Mouse (Mus musculus): Measurements from ENCODE around the gene Lypd6b. TPM values are rescaled to one million over a fixed set of nuclear protein-coding genes. Genes with fewer than 3 reads are reported as not detected.

The Lypd6b gene
- total and polyA plus RNA-seq, 2 experiments from 2014 or later, result 13.9 to 21.8 TPM

DNA sequence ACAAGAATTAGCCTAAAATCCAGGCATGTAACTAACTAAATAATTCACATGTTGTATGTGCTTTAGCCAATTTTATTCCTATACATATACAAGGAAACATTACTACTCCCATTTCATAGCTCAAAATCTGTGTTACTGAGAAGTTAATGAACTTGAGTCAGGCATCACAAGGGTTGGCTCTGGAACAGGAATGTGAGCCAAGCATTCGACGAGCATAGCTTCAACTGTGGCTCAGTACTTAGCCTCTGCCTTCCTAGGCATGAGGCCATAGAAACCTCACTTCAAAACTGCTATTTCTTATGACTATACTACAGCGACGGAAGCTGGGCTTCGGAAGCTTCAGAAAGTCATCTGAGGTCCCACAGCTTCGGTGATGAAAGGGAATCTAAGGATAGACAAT lies 152.9 kb downstream of the Lypd6b start:
- Histone ChIP-seq H3K27ac (no peak overlapping the region), H3K4me3 (ENCODE audit: low read length) (no peak overlapping the region), H3K4me2 (ENCODE audit: low read depth, low read length) (no peak overlapping the region), H3K9me3 (ENCODE audit: low read length) (no peaks in the 10 kb centered on the region), H3K4me1 (ENCODE audit: insufficient read depth, low read length) (no peaks in the 10 kb centered on the region), H3K9ac (replicated peaks; ENCODE audit: low read length) (no peak overlapping the region), H3K27me3 (ENCODE audit: insufficient read depth, low read length) (no peaks in the 10 kb centered on the region), H3K36me3 (ENCODE audit: insufficient read depth, low read length) (no peaks in the 10 kb centered on the region)
- TF ChIP-seq CTCF (IDR thresholded peaks at IDR 0.05; ENCODE audit: low read depth), result no peak
- 72% methylated on average over 6 of the region's 6 CpGs for whole genome bisulfite sequencing
- ATAC-seq, result no peak
- no peak for DNase-seq (ENCODE audit: low spot score)

DNA sequence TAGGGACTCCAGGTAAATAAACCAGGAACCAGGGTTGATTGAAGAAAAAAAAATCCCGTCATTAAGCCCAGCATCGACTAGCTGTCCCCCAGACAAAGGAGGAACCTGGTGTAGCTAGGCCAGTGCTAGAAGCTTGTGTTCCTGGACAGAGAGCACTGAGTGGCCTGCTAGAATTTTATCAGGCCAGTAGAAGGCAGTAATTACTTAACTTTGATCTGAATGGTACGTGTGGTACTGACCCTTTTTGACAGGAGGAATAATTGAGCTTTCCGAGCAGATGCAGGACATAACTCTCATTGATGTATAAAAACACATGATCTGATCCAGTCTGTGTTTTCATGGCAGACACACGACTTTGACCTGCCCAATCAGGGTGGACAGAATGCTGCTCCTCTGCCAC lies 154.6 kb downstream of the Lypd6b start:
- Histone ChIP-seq H3K4me2 (ENCODE audit: low read depth, low read length) (no peak overlapping the region), H3K27ac (no peak overlapping the region), H3K36me3 (ENCODE audit: insufficient read depth, low read length) (no peaks in the 10 kb centered on the region), H3K4me1 (ENCODE audit: insufficient read depth, low read length) (no peaks in the 10 kb centered on the region), H3K27me3 (ENCODE audit: insufficient read depth, low read length) (no peaks in the 10 kb centered on the region), H3K4me3 (ENCODE audit: low read length) (no peak overlapping the region), H3K9ac (replicated peaks; ENCODE audit: low read length) (no peak overlapping the region), H3K9me3 (ENCODE audit: low read length) (no peaks in the 10 kb centered on the region)
- ATAC-seq, result no peak
- no peak for TF ChIP-seq CTCF (IDR thresholded peaks at IDR 0.05; ENCODE audit: low read depth)
- no peak for DNase-seq (ENCODE audit: low spot score)
- 69% methylated on average over 5 of the region's 5 CpGs for WGBS

DNA sequence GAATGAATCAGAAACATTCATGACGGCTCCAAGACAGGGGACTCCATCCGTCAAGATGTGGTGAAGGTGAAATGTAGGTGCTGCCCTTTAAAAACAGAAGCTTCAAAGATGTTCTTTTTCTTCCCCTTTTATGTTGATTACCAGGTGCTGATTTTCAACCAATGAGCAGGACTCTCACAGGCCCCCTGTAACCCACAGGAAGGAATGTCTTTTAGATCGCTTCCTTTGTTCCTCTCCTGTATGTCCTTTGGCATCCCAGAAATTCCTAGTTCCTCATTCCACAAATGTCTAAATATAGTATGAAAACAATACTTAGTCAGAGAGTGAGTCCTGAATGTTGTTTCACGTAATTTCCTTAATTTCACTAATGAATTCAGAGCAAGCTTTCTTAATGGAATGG lies 164.2 kb downstream of the Lypd6b start:
- Histone ChIP-seq H3K36me3 (ENCODE audit: insufficient read depth, low read length) (no peaks in the 10 kb centered on the region), H3K27ac (no peak overlapping the region), H3K4me2 (ENCODE audit: low read depth, low read length) (no peak overlapping the region), H3K4me3 (ENCODE audit: low read length) (no peak overlapping the region), H3K27me3 (ENCODE audit: insufficient read depth, low read length) (no peaks in the 10 kb centered on the region), H3K9me3 (ENCODE audit: low read length) (0 out of 2 replicates have a peak, but pooled peaks cover 2% of the 10 kb centered on the region), H3K4me1 (ENCODE audit: insufficient read depth, low read length) (no peaks in the 10 kb centered on the region; the same call in 1 of the 2 replicates), H3K9ac (replicated peaks; ENCODE audit: low read length) (no peak overlapping the region)
- TF ChIP-seq CTCF (IDR thresholded peaks at IDR 0.05; ENCODE audit: low read depth), result no peak
- no peak for DNase-seq (ENCODE audit: low spot score)
- WGBS, result 77% methylated on average over 4 of the region's 4 CpGs
- no peak for ATAC-seq

DNA sequence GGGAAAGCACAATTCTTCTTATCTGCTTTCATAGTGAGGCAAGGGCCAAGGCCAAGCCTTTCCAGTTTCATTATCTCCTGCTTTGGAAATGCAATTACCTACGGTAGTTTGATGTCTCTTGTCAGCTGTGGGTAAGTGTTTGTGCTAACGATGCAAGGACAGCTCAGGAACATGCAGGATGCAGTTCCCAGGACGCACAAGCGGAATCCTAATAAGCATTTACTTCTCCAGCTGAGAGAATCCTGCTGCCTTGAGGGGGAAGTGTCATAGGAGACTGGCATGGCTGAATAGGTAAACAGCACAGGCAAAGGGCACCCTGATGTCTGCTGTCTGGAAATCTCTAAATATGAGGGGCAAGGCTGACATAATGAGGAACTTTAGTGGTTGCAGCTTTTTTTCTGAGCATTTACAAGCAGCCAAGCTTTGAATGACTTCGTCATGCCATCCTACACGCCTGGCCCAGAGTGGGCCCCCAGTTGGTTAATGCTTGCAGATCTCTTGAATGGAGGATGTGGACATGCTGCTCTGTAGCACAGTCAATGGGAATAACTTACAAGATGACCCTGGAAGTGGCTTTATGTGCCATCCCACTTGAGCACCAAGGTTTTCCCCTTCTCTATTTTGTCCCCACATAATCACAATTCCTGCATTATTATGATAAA lies 165.3 kb downstream of the Lypd6b start:
- no peak overlapping the region for H3K9ac ChIP-seq (replicated peaks; ENCODE audit: low read length)
- 0 out of 2 replicates have a peak, but pooled peaks cover under 1% of the 10 kb centered on the region for H3K9me3 ChIP-seq (ENCODE audit: low read length)
- peak; percentile 10 for DNase-seq (ENCODE audit: low spot score)
- 29% methylated on average over 6 of the region's 6 CpGs for WGBS
- no peaks in the 10 kb centered on the region for H3K36me3 ChIP-seq (ENCODE audit: insufficient read depth, low read length)
- ATAC-seq, result no peak
- no peaks in the 10 kb centered on the region; the same call in 1 of the 2 replicates for H3K4me1 ChIP-seq (ENCODE audit: insufficient read depth, low read length)
- no peak for TF ChIP-seq CTCF (IDR thresholded peaks at IDR 0.05; ENCODE audit: low read depth)
- H3K27me3 ChIP-seq (ENCODE audit: insufficient read depth, low read length), result no peaks in the 10 kb centered on the region
- no peak overlapping the region for H3K4me3 ChIP-seq (ENCODE audit: low read length)
- no peak overlapping the region for H3K27ac ChIP-seq
- no peak overlapping the region for H3K4me2 ChIP-seq (ENCODE audit: low read depth, low read length)

DNA sequence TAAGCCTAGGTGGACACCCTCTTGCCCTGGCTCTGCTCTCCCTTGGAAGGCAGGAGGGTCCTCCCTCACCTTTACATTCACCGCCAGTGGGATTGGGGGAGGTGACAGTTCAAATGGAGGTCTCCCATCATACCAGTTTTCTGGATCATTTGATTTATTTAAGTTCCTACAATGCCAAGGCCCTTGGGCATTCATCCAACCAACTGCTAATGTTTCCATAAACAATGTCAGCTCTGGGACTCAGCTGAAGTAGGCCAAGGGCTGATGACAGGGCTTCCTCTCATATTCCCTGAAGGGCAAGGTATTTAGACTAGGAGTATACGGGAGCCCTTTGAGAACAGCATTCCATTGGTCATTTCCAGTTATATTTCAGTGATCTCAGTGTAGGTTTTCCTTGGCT lies 170.0 kb downstream of the Lypd6b start:
- Histone ChIP-seq H3K4me3 (ENCODE audit: low read length) (no peak overlapping the region), H3K27ac (no peak overlapping the region), H3K36me3 (ENCODE audit: insufficient read depth, low read length) (no peaks in the 10 kb centered on the region), H3K4me1 (ENCODE audit: insufficient read depth, low read length) (no peaks in the 10 kb centered on the region; the same call in 1 of the 2 replicates), H3K4me2 (ENCODE audit: low read depth, low read length) (no peak overlapping the region), H3K27me3 (ENCODE audit: insufficient read depth, low read length) (no peaks in the 10 kb centered on the region), H3K9me3 (ENCODE audit: low read length) (no peaks in the 10 kb centered on the region), H3K9ac (replicated peaks; ENCODE audit: low read length) (no peak overlapping the region)
- TF ChIP-seq CTCF (IDR thresholded peaks at IDR 0.05; ENCODE audit: low read depth), result no peak
- DNase-seq (ENCODE audit: low spot score) (no peak), ATAC-seq (no peak)
- WGBS, result 68% methylated on average over 2 of the region's 2 CpGs

DNA sequence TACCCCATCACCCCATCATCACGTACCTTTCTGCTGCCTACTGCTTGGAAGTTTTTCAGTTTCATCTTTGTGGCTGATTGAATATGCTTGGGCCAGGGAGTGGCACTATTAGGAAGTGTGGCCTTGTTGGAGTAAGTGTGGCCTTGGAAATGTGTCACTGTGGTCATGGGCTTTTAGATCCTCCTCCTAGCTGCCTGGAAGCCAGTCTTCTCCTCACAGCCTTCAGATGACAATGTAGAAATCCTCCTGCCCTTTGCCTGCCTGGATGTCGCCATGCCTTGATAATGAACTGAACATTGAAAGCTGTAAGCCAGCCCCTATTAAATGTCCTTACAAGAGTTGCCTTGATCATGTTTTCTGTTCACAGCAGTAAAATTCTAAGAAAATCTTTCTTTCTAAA lies 174.5 kb downstream of the Lypd6b start:
- DNase-seq (ENCODE audit: low spot score) (no peak), ATAC-seq (no peak)
- H3K4me1 ChIP-seq (ENCODE audit: insufficient read depth, low read length), result no peaks in the 10 kb centered on the region
- no peak overlapping the region for H3K27ac ChIP-seq
- no peak overlapping the region for H3K9ac ChIP-seq (replicated peaks; ENCODE audit: low read length)
- no peaks in the 10 kb centered on the region for H3K27me3 ChIP-seq (ENCODE audit: insufficient read depth, low read length)
- H3K9me3 ChIP-seq (ENCODE audit: low read length), result peaks cover 7% of the 10 kb centered on the region; the same call in 1 of the 2 replicates
- H3K4me3 ChIP-seq (ENCODE audit: low read length), result no peak overlapping the region
- no peak for TF ChIP-seq CTCF (IDR thresholded peaks at IDR 0.05; ENCODE audit: low read depth)
- no peaks in the 10 kb centered on the region for H3K36me3 ChIP-seq (ENCODE audit: insufficient read depth, low read length)
- 90% methylated on average over 2 of the region's 2 CpGs for WGBS
- H3K4me2 ChIP-seq (ENCODE audit: low read depth, low read length), result no peak overlapping the region

DNA sequence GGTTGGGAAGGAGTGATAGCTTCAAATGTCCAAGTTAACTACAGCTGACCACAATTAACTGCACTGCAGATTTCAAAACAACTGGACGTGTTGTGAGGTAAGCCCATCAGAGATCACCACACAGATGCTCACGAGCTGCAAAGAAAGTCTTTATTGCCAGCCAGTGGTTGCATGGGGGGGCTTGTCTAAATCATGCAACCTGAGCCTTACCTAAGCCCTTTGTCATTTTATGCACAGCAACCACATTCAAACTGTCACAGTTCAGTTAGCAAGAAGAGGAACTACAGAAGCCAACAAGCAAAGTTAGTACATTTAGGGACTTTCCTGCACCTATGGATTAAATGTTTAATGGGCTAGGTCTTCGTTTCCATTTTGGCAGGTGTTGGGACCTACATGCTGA lies 177.4 kb downstream of the Lypd6b start:
- no peak for ATAC-seq
- Histone ChIP-seq H3K36me3 (ENCODE audit: insufficient read depth, low read length) (no peaks in the 10 kb centered on the region), H3K27me3 (ENCODE audit: insufficient read depth, low read length) (no peaks in the 10 kb centered on the region), H3K4me2 (ENCODE audit: low read depth, low read length) (no peak overlapping the region), H3K9ac (replicated peaks; ENCODE audit: low read length) (no peak overlapping the region), H3K4me3 (ENCODE audit: low read length) (no peak overlapping the region), H3K27ac (no peak overlapping the region), H3K4me1 (ENCODE audit: insufficient read depth, low read length) (no peaks in the 10 kb centered on the region), H3K9me3 (ENCODE audit: low read length) (peaks cover 7% of the 10 kb centered on the region; the same call in 1 of the 2 replicates)
- no peak for TF ChIP-seq CTCF (IDR thresholded peaks at IDR 0.05; ENCODE audit: low read depth)
- DNase-seq (ENCODE audit: low spot score), result no peak
- WGBS, result 80% methylated on average over 3 of the region's 3 CpGs

Data from hindbrain, postnatal 0 days (tissue).